Mouse (Mus musculus): ENCODE results near the gene Reck.

- TF ChIP-seq CTCF (IDR thresholded peaks at IDR 0.05; ENCODE audit: control insufficient read depth, insufficient read depth, insufficient replicate concordance, low read depth, low read length) (no peak), POLR2A (IDR thresholded peaks at IDR 0.05; ENCODE audit: control insufficient read depth, low read depth, low read length) (no peak)
Measured at GRCm38 (mm10) chr4:43927826-43928225, 52.5 kb downstream of the Reck start.

Measured in testis, adult 2 months (tissue).